Mouse (Mus musculus) left cerebral cortex, adult 8-10 months (tissue): ENCODE measurements at regions not wholly inside any gene's neighbourhood (a gene's known extent, or its start where the extent isn't known, plus 50 kb on each side); places are given as distances from the start of the nearest gene placed in this dataset.
A peak's percentile ranks its signal among the peaks of the same experiment; 100 is the strongest.
"Not testable (repeated sequence)": the region's sequence is repeated elsewhere in the genome, so short reads cannot be mapped to it uniquely, and the experiment has no call there.

Source experiments
- DNase-seq, 2 experiments: peaks; one replicate each; pipeline ENCODE4 v3.0.0; 2022; ENCODE audit warnings: low spot score in 2 of 2

DNA sequence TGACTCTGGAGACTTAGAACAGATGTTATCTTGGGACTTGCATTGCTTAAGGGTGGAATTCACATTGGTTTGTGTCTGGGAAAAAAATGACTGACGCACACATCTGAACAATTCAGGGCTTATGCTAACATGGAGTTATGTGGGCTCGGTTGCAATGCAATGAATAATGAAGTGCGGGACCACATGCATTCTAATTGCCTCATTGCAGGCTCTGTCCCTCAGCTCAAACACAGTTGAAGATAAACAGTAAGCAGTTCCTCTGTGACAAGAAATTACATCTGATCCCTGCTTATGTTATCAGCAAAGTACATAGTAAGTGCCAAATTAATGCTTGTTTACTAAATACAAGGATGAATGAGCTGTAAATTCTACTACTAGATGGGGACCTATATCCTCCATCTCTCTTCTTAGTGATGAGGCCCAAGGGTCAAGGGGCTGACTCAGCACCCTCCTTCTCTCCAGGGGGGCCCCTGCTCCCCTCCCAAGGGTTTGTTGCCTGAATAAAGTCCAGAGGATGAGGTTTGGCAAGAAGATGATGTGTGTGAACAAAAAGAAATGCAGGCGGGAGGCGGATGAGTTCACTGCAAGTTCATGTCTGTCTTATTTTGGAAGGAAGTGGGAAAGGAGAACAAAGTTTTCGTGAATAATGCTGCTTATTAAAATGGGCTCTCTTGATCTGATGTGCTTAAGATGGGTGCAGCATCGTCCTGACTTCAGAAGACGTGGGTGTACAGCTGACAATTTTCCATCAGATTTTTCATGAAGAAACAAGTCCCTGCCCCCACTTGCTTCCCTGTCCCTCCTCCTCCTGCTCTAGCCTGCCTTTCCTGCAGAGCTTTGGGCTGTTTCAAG, 533.1 kb downstream of the Shisa9 start:
- DNase-seq, result peak in 1 of 2 experiments; percentile 16

DNA sequence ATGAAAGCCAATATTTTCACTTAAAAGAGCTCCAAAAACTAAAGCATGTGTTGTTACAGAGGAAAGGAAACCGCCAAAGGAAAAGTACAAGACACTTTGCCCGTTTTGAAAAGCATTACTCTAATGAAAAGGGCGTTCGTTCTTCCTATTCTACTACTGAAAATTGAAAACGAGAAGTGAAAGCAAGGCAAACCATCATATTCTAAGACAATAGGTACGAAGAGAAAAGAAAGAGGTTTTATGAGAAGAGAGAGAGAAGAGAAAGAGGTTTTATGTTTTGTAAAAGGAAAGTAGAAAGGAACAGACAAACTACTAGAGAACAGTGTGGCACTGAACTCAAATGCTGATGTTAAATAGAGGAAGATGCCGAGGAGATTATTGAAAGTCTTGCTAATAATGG, 534.4 kb downstream of the Shisa9 start:
- no peak for DNase-seq

DNA sequence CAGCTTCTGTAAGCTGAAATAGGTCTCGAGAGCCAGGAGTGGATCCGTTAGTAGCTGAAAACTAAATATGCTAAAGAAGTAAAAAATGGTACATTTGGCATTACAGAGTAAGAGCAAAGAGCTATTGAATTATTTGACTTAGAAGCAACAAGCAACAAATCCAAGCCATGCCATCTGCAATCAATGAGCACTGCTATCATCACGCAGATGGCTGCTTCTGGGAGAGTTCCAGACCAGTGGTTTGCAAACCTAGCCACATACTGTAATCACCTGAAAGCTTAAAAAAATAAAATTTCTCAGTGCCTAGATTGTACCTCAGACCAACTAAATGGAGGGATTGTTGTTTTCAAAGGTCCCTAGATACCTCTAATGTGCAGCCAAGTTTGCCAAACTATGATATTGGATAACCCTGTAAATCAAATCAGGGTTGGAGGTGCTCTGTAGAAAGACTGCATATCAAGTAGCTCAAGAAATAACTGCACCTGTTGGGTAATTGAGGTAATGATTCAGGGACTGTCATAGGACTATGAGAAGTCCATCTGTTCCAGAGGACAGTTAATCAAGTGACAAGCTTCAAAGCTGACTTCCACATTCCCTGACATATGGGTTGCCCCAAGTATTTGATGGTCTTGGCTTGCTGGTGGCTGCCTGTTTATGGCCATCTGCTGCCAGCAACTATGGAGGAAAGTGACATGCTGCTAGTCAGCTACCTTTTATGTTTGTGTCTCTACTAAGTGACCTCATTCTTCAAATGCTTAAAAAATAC, 538.0 kb downstream of the Shisa9 start:
- DNase-seq, result no peak

- DNase-seq, result no peak
Observed at GRCm38 (mm10) chr16:12548462-12548861, 561.0 kb upstream of the Ercc4 start.

- no peak for DNase-seq
Observed at GRCm38 (mm10) chr16:12588889-12589288, 520.6 kb upstream of the Ercc4 start.

GRCm38 (mm10) chr16:12608259-12608658, 501.2 kb upstream of the Ercc4 start:
- DNase-seq, result no peak

GRCm38 (mm10) chr16:12611106-12611505, 498.4 kb upstream of the Ercc4 start:
- no peak for DNase-seq

DNA sequence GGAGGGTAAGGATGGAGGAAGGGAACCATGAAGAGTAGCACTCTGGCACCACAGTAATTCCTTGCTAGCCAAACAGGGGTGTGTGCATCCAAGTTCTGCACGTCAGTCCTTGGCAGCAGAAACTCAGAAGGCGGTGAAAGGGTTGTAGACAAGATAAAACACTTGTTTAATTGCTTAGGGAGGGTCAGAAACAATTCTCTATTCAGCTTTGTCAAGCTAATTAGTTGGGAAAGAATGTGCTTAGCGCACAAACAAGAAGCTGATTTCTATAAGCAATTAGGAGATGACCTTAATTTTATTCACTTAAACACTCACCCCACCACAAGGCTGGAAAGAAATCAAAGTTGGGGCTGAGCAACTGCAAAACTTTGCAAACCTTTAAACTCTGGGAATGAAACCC, 491.7 kb upstream of the Ercc4 start:
- DNase-seq, result no peak

DNA sequence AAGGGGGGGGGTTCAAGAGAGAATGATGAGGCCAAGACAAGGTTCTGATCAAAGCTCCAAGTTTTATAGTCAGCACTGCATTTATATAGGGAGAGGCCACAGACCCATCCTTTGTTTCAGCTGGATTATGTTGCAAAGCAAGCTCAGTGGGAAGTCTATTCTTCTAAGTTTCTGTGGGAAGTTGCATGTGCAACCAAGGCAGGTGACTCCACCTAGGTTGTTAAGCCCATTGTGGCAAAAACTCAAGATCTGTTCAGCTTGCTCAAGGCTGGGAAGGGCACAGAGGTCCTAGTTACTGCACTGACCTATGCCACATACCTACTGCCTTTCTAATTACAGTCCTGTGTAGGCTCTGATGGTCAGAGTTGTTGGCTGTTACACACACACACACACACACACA, 477.0 kb upstream of the Ercc4 start:
- DNase-seq, result no peak

DNA sequence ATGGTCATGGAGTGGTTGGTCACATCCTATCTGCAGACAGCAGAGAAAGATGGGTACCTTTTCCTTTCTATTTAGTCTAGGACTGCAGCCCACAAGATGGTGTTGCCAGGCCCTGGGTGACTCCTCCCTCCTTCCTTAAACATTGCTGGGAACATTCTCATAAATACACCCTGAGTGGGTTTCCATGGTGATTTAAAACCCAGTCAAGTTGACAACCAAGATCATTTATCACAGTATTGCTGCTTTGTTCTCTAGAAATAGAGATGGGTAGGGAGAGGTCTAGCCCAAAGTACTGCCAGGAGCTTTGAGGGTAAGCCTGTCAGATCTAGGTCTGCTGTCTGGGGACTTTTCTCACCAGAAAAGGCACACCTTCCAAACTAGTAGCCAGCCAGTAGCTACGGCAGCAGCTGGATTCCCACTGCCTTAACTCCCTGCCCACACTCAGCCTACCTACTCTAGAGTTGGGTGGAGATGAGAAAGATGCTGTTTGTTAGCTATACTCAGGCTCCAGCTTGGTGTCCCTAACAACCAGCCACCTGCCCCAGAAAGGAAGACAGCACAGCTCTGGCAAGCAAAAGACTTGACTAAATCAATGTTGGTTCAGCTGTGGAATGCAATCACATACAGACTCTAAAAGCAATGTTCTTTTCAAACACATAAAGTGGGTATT, 470.4 kb upstream of the Ercc4 start:
- DNase-seq, result peak in 1 of 2 experiments; percentile 40

GRCm38 (mm10) chr16:12643053-12643452, 466.4 kb upstream of the Ercc4 start:
- no peak for DNase-seq

GRCm38 (mm10) chr16:12644621-12645020, 464.9 kb upstream of the Ercc4 start:
- no peak for DNase-seq

DNA sequence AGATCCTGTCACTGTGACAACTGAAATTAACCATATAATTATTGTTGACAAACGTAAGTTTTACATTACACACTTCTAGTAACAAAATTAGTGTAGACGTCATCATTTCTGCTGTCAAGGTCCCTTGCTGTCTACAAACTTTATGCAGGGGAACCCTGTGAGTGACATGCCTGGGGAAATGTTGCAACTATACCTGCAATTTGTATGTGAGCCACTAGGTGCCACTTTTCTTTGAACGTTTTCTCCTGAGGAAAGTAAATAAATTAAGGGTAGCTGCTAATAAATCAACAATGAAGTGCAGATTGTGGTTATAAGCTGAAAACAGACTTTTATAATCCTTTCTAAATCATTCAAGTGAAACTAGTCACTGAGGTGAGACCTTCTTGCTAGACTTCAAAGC, 457.3 kb upstream of the Ercc4 start:
- no peak for DNase-seq

- DNase-seq, result not testable (repeated sequence)
Observed at GRCm38 (mm10) chr16:12673656-12674055, 435.8 kb upstream of the Ercc4 start.

DNA sequence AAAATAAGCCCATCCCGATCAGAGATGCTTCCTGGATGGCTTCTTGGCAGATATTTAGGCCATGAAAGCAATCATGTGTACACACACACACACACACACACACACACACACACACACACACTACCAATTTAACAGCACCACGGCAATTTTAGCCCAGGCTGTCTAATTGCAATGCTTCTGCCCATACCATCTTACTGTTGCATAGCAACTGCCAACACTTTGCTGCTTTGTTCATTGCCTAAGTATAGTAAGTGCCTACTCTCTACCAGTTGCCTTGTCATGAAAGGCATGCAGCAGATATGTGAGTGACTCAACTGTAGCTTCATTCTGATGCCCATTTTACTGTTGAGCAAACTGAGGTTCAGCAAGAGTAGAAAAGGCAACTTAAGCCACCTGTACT, 428.0 kb upstream of the Ercc4 start:
- DNase-seq, result peak in 1 of 2 experiments; percentile 30

GRCm38 (mm10) chr16:12685816-12686215, 423.7 kb upstream of the Ercc4 start:
- no peak for DNase-seq

GRCm38 (mm10) chr16:12691776-12692175, 417.7 kb upstream of the Ercc4 start:
- no peak for DNase-seq

DNA sequence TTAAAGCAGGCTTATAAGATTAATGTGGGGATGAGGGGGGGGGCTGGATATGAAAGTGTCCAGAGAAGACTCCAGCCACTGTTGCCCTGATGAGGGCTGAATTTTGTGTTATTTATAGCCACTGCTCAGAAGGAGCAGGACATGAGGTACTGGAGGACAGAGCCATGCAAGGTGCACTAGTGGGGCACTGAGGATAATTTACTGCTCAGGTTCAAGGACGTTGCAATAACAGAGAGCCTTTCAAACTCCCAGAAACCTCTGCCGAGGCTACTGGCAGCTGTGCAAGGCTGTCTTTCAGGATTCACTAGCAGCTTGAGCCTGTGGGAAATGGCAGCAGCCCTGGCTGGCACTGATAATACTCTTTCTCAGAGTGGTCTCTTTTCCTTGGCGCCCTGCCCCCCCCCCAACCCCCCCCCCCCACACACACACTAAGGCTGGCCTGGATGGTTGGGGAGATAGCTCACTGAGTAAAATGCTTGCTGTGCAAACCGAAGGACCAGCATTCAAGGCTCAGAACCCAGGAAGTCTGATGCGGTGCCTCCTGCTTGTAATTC, 416.7 kb upstream of the Ercc4 start:
- no peak for DNase-seq

DNA sequence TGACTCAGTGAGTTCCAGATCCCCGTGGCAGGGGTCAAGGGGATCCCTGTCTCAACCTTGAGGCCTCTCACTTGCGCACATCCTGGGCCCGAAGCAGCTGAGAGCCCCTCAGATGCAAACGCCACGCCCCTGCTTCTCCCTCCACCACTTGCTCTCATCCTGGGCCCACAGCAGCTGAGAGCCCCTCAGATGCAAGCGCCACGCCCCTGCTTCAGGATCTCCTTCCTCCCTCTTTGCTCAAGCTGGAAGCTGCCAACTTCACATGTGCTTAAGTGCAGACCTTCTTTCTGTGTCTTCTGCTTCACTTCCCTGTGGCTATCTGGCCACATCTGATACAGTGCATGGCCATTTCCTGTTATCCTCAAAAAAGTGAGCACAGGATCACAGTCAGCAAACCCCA, 416.1 kb upstream of the Ercc4 start:
- no peak for DNase-seq

GRCm38 (mm10) chr16:12694646-12695045, 414.8 kb upstream of the Ercc4 start:
- no peak for DNase-seq

DNA sequence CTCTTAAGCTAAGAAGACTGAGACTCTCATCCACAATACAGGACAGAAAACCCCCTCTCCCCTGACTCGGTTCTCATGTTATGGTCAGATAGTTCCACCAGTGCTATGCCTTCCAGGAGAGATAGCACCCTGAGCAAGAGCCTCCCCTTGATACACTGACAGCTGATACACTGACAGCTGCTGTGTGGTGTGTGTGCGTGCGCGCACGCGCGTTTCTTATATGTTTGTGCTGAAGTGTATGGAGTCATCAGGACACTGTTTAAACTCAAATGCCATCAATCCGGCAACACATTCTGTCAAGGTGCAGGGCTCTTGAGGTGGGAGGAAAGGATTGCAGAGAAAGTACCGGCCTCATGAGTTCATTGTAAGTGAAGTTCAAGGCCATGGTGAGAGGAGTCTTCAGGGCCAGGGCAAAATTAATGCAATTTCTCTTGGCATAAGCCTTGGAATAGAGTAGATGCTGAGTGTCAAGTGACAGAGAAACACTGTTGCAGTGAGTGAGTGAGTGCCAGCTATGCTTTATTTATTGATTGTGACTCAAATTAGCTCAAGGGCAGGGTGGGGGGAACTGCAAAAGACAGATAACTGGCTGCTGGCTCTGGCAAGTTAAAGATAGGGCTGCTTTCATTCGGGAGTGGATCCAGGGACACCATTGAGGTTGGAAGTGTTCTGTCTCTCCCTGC, 412.4 kb upstream of the Ercc4 start:
- no peak for DNase-seq
